Mouse (Mus musculus) layer of hippocampus, postnatal 25 days (tissue): ENCODE data around the gene Fgd5. TPM values are rescaled to one million over a fixed set of nuclear protein-coding genes. Genes with fewer than 3 reads are reported as not detected.
"Not testable (repeated sequence)": the region's sequence is repeated elsewhere in the genome, so short reads cannot be mapped to it uniquely, and the experiment has no call there.

ENCODE experiments used
- DNase-seq, 2 experiments: peaks; one replicate each; pipeline ENCODE4 v3.0.0; 2022; ENCODE audit warnings: mixed read lengths in 2 of 2, low spot score in 1 of 2; ENCODE audit errors: extremely low spot score in 1 of 2
- total RNA-seq, 2 experiments: library from RNA; stranded (reverse); gene quantifications; 2 replicates each; pipeline ENCODE4 v1.2.3; 2021

Gene Fgd5
- 1 to 10 TPM; 5.3 to 5.5 TPM for total RNA-seq

DNA sequence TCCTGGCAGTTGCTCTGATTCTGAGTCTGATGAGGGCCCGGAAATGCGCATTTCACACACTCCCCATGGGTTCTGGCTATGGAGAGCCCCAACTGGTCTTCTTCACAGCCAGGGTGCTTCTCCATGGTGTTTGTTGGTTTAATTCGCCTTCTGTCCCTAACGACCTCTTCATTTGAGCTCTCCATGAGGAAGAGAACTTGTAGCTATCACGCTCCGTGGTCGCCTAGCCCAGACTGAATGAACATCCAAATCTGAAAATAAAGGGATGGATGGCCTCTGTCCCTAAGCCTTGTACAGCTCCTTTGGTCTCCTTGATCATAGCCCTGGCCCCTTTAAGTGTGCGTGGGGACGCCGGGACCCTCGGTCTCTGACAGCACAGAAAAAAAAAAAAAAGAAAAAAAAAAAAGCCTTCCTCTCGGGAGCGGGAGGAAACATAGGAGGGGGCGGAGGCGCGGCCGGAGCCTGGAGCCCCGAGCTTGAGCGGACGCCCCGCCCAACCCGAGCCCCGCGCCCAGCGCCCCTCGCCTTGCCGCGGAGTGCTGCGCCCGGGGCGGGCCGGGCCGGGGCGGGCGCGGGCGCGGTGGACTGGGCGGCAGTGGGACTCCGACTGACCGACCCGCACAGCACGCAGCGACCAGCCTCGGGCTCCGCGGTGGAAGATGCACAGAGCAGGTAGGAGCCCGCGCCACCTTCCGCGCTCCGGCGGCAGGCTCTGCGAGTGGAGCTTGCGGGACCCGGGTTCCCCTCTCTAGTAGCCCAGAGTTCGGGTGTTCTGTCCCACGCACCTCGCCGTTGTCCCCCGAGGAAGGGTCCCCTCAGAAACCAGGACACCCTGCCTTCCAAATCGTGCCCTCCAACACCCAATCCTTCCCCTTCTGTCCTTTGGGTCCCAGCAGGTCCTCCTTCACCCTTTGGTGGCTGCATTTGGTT lies at the start of gene Fgd5:
Gene Fgd5 (plus strand): TSS at position 508 of the 930 bp plus-strand sequence.
- DNase-seq, result no peak

DNA sequence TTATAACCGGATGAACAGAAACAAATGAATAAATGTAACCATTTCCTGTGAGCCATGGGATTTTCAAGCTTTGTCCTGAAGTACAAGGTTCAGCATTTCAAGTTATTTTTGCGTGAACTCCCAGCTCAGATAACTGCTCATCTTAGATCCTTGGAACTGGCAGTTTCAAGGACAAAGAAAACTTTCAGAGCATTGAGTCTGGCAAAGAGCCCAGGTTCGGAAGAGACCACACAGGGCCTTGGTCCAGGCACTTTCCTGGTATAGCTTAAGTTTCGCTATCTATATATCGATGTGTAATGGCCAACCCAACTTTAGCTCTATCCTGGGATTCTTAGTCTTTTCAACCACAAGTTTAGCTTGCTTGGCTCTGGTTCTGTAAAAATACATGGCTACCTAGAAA lies 47.4 kb upstream of the Fgd5 start:
- no peak for DNase-seq

DNA sequence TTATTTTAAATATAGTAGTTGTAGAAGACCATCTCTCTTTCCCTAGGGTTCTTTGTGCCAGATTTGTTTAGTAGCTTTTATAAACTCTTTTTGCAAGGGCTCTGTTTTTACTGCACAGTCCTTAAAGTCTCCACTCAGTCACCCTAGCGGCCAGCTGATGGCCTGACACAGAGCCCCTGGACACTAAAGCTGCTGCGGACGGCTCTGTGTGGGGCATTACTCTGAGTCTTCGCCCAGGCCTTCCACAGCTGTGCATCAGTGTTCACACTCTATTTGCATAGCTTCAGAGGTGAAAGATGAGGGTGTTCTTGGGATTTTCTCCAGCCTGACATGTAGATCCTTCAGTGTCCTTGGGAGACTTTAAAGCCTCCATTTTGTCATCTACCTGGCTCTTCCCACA lies 40.2 kb upstream of the Fgd5 start:
- no peak for DNase-seq

DNA sequence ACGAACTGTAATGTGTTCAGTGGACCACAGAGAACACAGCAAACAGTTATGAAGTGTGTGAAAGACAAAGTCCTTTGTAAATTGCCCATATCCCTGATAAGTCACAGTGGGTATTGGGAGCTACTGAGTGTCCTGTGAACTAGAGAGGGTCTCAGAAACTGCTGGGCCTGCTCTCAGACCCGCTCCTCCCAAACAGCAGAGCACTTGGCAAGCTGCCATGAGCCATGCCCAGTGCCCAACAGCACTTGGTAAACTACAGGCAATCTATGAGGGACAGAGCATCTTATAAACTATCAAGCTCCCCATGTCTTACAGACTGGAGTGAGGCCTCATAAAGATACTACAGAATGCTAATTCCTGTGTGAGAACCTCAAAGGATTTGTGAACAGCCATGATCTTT lies 30.3 kb upstream of the Fgd5 start:
- DNase-seq, result no peak

DNA sequence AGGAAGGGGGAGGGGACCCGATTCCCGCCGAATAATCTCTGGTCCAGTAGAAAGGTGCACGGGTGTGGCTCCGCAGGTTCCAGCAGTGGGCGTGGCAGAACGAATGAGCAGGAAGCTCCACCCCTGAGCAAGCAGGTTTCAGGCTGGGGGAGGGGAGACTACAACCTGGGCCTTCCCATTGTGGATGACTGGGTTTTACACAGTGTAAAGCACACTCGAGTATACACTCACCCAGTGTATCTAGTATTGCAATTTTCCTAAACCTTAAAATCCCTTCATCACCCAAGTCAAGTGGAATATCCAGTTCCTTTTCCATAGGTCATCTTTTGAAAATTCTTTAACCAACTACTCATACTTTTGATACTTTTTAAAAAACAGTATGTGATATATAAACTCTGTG lies 20.7 kb upstream of the Fgd5 start:
- DNase-seq, result not testable (repeated sequence)

DNA sequence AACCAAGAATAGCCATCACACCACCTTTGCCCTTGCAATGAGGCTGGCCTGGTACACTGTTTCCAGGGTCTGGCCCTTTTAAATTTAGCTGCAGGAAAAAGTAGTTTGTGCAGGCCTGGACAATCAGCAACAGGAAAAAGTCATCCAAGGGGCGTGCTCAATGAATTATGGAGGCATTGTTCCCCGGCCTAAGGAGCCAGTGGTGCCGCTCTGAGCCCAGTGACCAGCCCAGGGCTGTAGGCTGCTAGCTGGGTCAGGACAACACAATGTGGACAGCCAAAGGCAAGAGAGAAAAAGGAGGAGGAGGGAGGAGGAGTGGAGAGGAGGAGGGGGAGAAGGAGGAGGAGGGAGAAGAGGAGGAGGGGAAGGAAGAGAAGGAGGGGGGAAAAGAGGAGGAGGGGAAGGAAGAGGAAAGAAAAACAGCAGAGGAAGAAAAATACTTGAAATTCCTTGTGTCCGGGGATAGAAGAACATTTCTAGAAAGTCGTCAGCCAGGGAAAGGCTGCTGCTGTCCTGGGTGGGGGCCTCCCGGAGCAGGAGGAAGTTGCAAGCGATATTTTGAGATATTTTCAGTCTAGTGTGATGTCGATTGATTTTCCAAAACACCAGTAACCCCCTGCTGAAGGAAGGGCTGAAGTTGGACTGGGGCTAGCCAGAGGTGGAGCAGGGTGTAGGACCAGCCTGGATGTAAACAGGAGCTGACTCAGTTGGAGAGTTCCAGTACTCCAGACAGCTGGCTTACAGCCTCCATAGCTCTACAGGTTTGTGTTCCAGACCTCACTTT lies 18.5 kb upstream of the Fgd5 start:
- DNase-seq, result no peak

DNA sequence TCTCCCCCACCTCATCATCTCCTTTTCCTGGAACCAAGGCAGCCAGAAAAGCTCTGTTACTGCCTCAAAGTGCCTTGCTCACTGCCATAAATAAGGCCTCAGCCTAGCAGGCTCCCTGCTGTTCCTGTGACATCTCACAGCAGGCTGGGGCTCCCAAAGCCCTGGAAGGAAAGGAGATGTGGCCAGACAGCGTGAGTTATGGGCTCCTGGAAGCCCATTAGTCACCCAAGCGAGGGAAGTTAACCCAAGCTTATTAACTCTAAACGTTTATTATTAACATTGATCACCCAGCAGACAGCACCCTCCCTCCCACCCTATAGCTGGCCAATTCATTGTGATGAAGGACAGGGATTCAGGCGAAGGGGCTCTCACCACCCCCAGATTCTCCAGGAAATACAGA lies 15.2 kb upstream of the Fgd5 start:
- DNase-seq, result no peak

DNA sequence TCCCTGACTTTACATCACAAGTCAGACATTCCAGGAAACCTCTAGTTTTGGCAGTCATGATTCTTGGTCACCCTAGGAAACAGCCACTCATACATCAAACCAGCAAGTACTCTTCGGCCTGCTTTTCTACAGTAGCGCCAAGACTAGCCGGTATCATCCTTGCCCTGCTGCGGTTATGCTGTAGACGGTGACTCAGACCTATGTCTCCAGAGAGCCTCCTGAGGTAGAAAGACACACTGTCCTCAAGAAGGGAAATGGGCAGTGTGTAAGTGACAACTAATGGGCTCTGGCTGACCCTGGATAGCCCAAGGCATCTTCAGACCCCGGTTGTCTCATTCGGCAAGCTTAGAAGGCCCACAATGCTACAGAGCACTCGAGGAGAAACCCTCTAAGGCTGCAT lies 13.6 kb upstream of the Fgd5 start:
- no peak for DNase-seq

DNA sequence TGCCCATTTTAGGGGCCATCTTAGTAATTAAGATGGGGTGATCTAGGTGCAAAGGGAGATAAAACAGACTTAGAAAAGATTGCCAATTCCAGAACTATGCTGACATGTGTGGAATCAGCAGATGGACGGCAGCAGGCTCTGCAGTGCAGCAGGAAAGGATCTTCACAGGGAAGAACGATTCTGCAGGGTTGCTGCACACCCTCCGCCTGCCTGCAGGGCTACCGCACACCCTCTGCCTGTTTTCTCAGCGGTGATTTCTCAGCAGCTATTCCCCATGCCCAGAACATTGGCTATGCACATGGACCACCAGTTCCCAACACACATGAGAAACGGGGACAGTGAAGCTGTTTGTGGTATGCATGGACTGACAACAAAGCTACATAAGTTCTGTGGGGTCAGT lies 12.7 kb upstream of the Fgd5 start:
- DNase-seq, result no peak

DNA sequence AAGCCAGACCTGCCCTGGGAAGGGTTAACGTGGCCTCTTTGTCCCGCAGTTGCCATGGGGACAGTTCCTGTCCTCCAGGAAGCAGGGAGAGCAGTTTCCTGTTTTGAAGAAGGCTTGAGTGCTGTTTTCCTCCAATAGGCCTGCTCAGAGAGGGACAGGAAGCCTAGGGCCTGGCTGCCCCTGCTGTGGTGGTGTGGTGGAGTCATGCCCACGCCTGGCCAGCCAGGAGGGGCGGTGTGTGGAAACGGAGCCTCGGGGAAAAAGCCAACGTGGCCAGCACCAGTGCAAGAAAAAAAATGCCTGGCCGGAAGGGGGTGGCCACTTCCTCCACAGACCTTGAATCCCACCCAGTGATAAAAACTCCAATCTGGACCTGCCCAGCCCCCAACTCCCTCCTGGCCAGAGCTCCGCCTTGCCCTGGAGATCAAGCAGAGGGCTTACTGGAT lies 6.5 kb upstream of the Fgd5 start:
- DNase-seq, result no peak

DNA sequence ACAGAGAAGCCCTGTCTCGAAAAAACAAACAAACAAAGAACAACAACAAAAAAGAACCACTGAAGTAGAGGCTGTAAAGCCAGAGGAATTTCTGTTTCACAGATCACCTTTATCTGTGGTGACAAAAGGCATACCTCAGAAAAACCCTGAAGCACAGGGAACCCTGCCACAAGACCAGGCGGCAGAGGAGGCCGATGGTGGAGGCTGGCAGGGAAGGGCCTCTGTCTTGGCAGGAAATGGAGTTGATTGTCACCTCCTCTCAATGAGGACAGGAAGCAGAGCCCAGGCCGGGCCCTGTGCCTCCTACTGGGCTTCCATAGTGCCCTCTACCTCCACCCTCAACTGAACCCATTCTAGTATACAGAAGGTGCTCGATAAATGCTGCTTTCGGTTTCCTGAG lies 4.7 kb upstream of the Fgd5 start:
- no peak for DNase-seq

DNA sequence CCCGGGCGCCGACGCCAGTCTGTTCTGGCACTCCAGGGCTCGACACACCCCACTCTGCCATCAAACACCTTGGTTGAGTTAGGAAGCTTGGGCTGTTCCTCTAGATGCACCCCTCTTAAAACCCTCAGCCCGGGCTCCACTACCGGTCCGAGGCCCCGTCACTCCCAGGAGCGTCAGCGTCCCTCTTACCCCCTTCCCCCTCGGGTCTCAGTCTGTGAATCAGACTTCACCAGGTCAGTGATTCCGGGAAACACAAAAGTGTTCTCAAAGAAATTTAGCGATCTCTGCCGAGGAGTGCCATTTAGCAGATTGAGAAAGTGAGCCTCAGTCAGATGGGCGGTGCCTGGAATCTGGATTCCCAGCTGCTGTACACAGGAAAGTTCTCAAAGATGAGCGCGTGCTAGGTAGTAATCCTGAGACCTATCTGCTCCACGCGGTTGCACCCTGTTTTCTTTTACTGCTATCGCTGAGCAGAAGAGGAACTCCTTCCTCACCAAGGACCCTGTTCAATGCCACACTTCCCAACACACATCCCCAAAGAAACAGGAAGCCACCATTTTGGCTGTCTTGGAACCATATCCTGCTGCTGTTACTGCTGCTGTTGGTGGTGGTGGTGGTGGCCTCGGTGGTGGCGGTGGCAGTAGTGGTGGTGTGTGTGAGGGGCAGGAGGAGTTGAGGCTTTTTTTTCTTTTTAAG lies 771 bp downstream of the Fgd5 start:
- DNase-seq, result no peak

DNA sequence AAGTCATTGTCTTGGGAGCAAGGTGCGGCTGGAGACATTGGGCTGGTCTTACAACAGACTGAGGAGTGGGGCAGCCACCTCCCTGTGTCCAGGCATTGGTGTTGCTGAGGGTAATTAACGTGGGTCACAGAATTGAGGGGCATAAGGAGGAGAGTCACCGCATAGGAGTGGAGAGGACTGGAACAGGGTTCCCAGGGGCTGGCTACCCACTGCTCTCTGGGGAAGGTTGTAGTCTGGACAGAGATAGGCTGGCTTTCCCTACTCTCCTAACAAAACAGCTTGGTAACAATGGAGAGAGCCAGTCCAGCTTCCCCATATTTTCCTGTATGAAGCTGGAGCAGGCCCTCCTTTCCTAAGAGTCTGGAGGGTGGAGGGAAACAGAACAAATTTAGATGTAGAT lies 1.3 kb downstream of the Fgd5 start:
- no peak for DNase-seq

DNA sequence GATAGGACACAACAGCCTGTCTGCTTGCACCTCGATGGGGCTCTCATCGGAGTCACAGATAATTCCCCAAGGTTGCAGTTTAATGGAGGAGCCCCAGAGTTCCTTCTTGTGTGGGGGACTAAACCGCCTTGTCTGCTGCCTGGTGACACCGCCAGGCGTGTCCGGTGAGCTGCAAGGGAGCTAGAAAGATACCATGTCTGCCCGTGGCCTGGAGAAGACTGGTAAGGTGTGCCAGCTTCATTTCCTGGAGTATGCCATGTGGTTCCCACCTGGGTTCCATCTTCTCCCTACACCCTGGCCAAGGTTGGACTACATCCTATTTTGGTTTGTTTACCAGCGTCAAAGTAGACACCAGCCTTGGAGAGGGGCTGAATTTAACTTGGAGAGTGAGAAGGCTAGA lies 11.4 kb downstream of the Fgd5 start:
- no peak for DNase-seq

DNA sequence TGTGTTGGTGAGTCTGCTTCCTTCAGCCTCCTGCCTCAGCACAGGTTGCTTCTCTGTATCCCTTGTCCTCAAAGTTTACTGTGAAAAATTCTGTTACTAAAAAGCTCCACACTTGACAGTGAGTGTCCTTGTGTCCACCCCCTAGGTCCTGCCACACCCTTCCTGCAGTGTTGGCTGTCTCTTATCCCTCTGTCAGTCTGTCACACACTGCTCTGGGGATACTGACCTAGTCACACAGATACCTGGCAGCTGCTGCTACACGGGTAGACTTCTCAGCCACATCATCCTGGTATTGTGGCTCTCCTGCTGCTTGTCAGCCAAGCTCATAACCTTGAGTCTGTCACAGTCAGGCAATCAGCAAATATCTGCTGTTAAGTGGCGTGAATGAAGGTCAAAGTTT lies 14.1 kb downstream of the Fgd5 start:
- no peak for DNase-seq

DNA sequence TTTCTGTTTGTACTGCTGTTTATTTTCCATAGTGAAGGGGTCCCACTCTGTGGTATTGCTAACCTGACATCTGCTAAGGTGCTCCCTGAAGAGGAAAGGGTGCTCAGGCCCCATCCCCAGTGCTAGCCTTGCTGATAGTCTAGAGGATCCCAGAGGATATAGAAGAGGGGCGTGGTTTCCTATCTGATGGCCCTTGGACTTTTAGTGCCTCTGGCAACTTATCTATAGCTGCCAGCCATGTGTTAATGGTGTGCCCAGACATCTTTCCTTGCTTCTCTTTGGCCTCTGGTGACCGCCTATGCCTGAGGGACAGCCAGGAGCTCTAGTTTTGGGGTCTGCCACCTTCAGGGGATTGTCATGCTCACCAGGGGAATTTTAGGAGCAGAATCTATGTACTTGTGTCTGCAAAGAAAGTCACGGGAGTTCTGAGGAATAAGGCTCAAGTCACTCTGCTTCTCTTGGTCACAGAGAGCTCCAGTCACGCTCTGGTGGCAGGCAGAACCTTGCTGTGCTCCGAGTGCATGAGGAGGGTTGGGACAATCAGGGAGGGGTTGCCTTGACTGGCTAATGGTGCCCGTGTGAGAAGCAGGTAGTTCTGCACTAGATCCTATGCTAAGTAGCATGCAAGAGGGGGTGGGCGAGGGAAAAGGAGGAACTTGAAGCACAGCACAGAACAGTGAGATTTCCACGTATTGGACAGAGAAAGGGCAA lies 15.3 kb downstream of the Fgd5 start:
- DNase-seq, result no peak

DNA sequence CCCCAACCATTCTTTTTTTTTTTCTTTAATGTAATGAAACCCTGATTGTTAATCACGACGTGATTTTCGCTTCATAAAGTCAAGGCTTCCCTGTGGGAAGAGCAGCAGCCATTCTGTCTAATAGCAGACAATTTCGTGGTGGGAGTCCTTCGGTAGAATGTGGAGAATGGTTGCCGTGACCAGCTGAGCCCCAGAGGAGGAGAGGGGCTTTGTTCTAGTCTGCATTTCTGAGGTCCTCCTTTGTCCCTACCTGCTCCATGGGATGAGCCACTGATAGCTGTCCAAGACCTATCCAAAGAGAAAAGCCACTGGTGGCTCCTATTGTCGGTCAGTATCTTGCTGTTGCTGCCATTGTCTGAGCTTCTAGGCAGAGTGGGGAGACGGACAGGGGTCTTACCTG lies 17.4 kb downstream of the Fgd5 start:
- no peak for DNase-seq

DNA sequence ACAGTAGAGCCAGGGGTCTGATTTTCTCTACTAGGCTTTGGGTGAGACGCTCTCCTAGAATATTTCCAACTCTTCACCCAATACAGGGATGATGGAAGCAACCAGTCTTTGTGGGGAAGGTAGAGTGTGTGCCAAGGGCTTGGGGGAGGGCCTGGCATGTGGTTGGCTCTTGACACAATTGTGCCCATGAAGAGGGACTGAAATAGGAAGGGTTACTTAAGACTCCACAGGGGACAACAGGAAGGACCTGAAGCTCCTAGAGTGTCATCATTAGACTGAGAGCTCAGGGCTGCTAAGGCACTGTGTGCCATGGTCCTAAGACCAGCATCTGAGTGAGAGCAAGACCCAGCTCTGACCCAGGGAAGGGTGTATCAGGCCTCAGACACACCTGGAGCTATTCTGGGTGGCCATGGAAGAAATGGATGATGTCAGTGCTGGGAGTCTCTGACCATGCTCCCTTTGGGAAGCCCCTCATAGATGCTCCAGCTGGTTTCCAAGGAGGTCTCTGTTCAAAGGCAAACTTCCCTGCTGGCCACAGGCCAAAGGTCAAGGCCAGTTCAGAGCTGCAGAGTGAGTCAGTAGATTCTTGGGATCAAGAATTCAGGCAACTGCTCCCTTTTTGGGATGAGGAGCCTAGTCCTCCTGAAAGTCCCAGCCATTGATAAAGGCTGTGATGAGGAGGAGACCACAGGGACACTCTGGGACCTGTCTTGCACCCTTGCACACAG lies 24.0 kb downstream of the Fgd5 start:
- DNase-seq, result no peak

DNA sequence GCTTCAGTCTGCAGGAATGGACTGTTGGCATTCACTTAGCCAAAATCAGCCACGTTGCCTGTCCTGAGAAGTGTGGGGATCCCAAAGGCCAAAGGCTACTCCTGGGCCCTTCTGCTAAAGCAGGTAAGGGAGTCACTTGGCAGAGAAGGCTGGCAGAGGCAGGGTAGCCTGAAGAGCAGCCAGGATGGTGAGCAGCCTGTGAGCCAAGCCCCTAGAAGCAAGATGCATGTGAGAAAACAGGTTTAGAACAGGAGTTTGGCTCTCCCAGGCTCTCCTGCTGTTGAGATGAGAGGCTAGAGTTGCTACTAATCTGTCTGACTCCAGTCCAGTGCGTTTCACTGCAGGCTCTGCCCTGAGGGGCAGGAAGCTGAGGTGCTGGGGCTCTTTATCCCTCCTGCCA lies 25.0 kb downstream of the Fgd5 start:
- no peak for DNase-seq
